Mouse (Mus musculus): ENCODE measurements around the gene Jagn1. TPM values are rescaled to one million over a fixed set of nuclear protein-coding genes. Genes with fewer than 3 reads are reported as not detected.

The Jagn1 gene
- polyA plus RNA-seq, 1 experiment from 2014 or later: 69.2 TPM

GRCm38 (mm10) chr6:113457952-113458534, 15.7 kb downstream of the Jagn1 start, which contains the start of gene Il17re:
Gene Il17re, plus strand, starts transcription at chr6:113458484.
- peak within 1 kb of the TSS; percentile 57 for H3K4me2 ChIP-seq (replicated peaks; ENCODE audit: low read depth)
- no peaks in the 10 kb centered on the region; the same call in 1 of the 2 replicates for H3K4me1 ChIP-seq (replicated peaks; ENCODE audit: control insufficient read depth, insufficient read depth)
- no peaks in the 10 kb centered on the region for H3K27me3 ChIP-seq (ENCODE audit: control insufficient read depth, insufficient read depth, low read length)
- H3K4me3 ChIP-seq (ENCODE audit: low read depth, low read length): peak within 1 kb of the TSS; percentile 34
- WGBS: 46% methylated on average over 10 of the region's 10 CpGs
- H3K9me3 ChIP-seq (ENCODE audit: control insufficient read depth, low read length): no peaks in the 10 kb centered on the region
- ATAC-seq (ENCODE audit: low FRiP score, low TSS enrichment) (no peak), DNase-seq (ENCODE audit: low spot score) (no peak)
- peak within 1 kb of the TSS; percentile 91 for H3K27ac ChIP-seq (replicated peaks)
- H3K36me3 ChIP-seq (ENCODE audit: control insufficient read depth, insufficient read depth, low read length): no peaks in the 10 kb centered on the region
- peak within 1 kb of the TSS; percentile 65 for H3K9ac ChIP-seq (ENCODE audit: low read length)
- TF ChIP-seq EP300 (optimal IDR thresholded peaks at IDR 0.05) (no peak), CTCF (IDR thresholded peaks at IDR 0.05; ENCODE audit: low read depth) (no peak)

DNA sequence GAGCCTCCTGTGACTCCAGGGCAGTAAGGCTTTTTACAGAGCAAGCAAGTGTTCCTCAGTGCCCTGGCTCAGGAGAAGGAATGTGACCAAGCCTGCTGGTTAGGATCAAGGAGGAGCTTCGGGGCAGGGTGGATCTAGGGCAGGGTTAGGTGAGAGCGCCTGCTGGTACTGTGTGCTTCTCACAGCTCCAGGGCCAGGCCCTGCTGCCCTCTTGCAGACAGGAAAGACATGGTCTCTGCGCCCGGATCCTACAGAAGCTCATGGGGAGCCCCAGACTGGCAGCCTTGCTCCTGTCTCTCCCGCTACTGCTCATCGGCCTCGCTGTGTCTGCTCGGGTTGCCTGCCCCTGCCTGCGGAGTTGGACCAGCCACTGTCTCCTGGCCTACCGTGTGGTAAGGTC, 16.3 kb downstream of the Jagn1 start:
- Histone ChIP-seq H3K4me1 (replicated peaks; ENCODE audit: control insufficient read depth, insufficient read depth) (no peaks in the 10 kb centered on the region; the same call in 1 of the 2 replicates), H3K36me3 (ENCODE audit: control insufficient read depth, insufficient read depth, low read length) (no peaks in the 10 kb centered on the region), H3K9ac (ENCODE audit: low read length) (peak overlapping the region; percentile 65), H3K27me3 (ENCODE audit: control insufficient read depth, insufficient read depth, low read length) (no peaks in the 10 kb centered on the region), H3K4me2 (replicated peaks; ENCODE audit: low read depth) (peak overlapping the region; percentile 57), H3K4me3 (ENCODE audit: low read depth, low read length) (peak overlapping the region; percentile 34), H3K9me3 (ENCODE audit: control insufficient read depth, low read length) (no peaks in the 10 kb centered on the region), H3K27ac (replicated peaks) (peak overlapping the region; percentile 91)
- DNase-seq (ENCODE audit: low spot score) (peak; percentile 89), ATAC-seq (ENCODE audit: low FRiP score, low TSS enrichment) (peak; percentile 98)
- peak; percentile 50 for TF ChIP-seq EP300 (optimal IDR thresholded peaks at IDR 0.05)
- TF ChIP-seq CTCF (IDR thresholded peaks at IDR 0.05; ENCODE audit: low read depth): peak; percentile 31; the same call in 1 of the 2 replicates
- 37% methylated on average over 10 of the region's 10 CpGs for WGBS

- ATAC-seq (ENCODE audit: low FRiP score, low TSS enrichment) (no peak), DNase-seq (ENCODE audit: low spot score) (no peak)
- 62% methylated on average over 7 of the region's 7 CpGs for WGBS
- Histone ChIP-seq H3K27ac (replicated peaks) (no peak overlapping the region), H3K4me1 (replicated peaks; ENCODE audit: control insufficient read depth, insufficient read depth) (no peaks in the 10 kb centered on the region), H3K9me3 (ENCODE audit: control insufficient read depth, low read length) (no peaks in the 10 kb centered on the region), H3K9ac (ENCODE audit: low read length) (no peak overlapping the region), H3K27me3 (ENCODE audit: control insufficient read depth, insufficient read depth, low read length) (no peaks in the 10 kb centered on the region), H3K36me3 (ENCODE audit: control insufficient read depth, insufficient read depth, low read length) (no peaks in the 10 kb centered on the region), H3K4me2 (replicated peaks; ENCODE audit: low read depth) (no peak overlapping the region), H3K4me3 (ENCODE audit: low read depth, low read length) (no peak overlapping the region)
- TF ChIP-seq CTCF (IDR thresholded peaks at IDR 0.05; ENCODE audit: low read depth) (no peak), EP300 (optimal IDR thresholded peaks at IDR 0.05) (no peak)
Observed at GRCm38 (mm10) chr6:113464040-113464439, 21.7 kb downstream of the Jagn1 start.

GRCm38 (mm10) chr6:113465602-113466001, 23.2 kb downstream of the Jagn1 start:
- Histone ChIP-seq H3K27ac (replicated peaks) (no peak overlapping the region), H3K9me3 (ENCODE audit: control insufficient read depth, low read length) (no peaks in the 10 kb centered on the region), H3K4me2 (replicated peaks; ENCODE audit: low read depth) (no peak overlapping the region), H3K36me3 (ENCODE audit: control insufficient read depth, insufficient read depth, low read length) (no peaks in the 10 kb centered on the region), H3K4me1 (replicated peaks; ENCODE audit: control insufficient read depth, insufficient read depth) (no peaks in the 10 kb centered on the region), H3K9ac (ENCODE audit: low read length) (no peak overlapping the region), H3K27me3 (ENCODE audit: control insufficient read depth, insufficient read depth, low read length) (no peaks in the 10 kb centered on the region), H3K4me3 (ENCODE audit: low read depth, low read length) (no peak overlapping the region)
- 55% methylated on average over 5 of the region's 5 CpGs for WGBS
- ATAC-seq (ENCODE audit: low FRiP score, low TSS enrichment) (no peak; the same call in 1 of the 2 replicates), DNase-seq (ENCODE audit: low spot score) (no peak)
- TF ChIP-seq EP300 (optimal IDR thresholded peaks at IDR 0.05): no peak
- TF ChIP-seq CTCF (IDR thresholded peaks at IDR 0.05; ENCODE audit: low read depth): peak; percentile 66

GRCm38 (mm10) chr6:113468512-113468911, 26.1 kb downstream of the Jagn1 start:
- no peaks in the 10 kb centered on the region for H3K9me3 ChIP-seq (ENCODE audit: control insufficient read depth, low read length)
- H3K27me3 ChIP-seq (ENCODE audit: control insufficient read depth, insufficient read depth, low read length): no peaks in the 10 kb centered on the region
- H3K9ac ChIP-seq (ENCODE audit: low read length): no peak overlapping the region
- no peak for ATAC-seq (ENCODE audit: low FRiP score, low TSS enrichment)
- DNase-seq (ENCODE audit: low spot score): no peak
- no peak overlapping the region for H3K27ac ChIP-seq (replicated peaks)
- no peaks in the 10 kb centered on the region for H3K36me3 ChIP-seq (ENCODE audit: control insufficient read depth, insufficient read depth, low read length)
- whole genome bisulfite sequencing: 71% methylated on average over 3 of the region's 3 CpGs
- H3K4me2 ChIP-seq (replicated peaks; ENCODE audit: low read depth): no peak overlapping the region
- H3K4me3 ChIP-seq (ENCODE audit: low read depth, low read length): no peak overlapping the region
- TF ChIP-seq EP300 (optimal IDR thresholded peaks at IDR 0.05) (no peak), CTCF (IDR thresholded peaks at IDR 0.05; ENCODE audit: low read depth) (no peak)
- peaks cover 8% of the 10 kb centered on the region for H3K4me1 ChIP-seq (replicated peaks; ENCODE audit: control insufficient read depth, insufficient read depth)

DNA sequence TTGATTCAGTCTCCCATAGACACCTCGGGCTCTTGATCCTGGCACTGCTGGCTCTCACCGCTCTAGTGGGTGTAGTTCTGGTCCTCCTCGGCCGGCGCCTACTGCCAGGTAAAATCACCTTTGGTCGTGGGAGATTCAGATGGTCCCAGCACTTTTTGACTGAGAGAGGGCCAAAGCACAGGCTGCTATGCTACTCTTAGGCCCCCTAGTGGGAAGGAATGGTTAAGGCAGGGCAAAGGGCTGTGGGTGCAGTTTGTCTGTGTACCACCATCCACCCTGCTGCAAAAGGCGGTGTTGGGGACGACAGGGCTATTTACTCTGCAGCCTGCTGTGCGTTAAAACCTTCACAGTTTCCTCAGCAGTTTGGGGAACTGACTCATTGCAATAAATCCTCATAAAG, 26.7 kb downstream of the Jagn1 start:
- no peaks in the 10 kb centered on the region for H3K36me3 ChIP-seq (ENCODE audit: control insufficient read depth, insufficient read depth, low read length)
- 12% methylated on average over 9 of the region's 9 CpGs for WGBS
- peak overlapping the region; percentile 65 for H3K4me2 ChIP-seq (replicated peaks; ENCODE audit: low read depth)
- H3K4me3 ChIP-seq (ENCODE audit: low read depth, low read length): peak overlapping the region; percentile 39
- peaks cover 8% of the 10 kb centered on the region for H3K4me1 ChIP-seq (replicated peaks; ENCODE audit: control insufficient read depth, insufficient read depth)
- peak overlapping the region; percentile 50 for H3K9ac ChIP-seq (ENCODE audit: low read length)
- peak; percentile 60 for ATAC-seq (ENCODE audit: low FRiP score, low TSS enrichment)
- H3K9me3 ChIP-seq (ENCODE audit: control insufficient read depth, low read length): no peaks in the 10 kb centered on the region
- DNase-seq (ENCODE audit: low spot score): peak; percentile 80
- TF ChIP-seq CTCF (IDR thresholded peaks at IDR 0.05; ENCODE audit: low read depth): peak; percentile 79
- no peak for TF ChIP-seq EP300 (optimal IDR thresholded peaks at IDR 0.05)
- peak overlapping the region; percentile 76; the same call in 1 of the 2 replicates for H3K27ac ChIP-seq (replicated peaks)
- no peaks in the 10 kb centered on the region for H3K27me3 ChIP-seq (ENCODE audit: control insufficient read depth, insufficient read depth, low read length)
